Mouse (Mus musculus) embryo, embryonic 10.5 days (tissue): ENCODE data around the gene Gpbar1.
"Not testable (repeated sequence)": the region's sequence is repeated elsewhere in the genome, so short reads cannot be mapped to it uniquely, and the experiment has no call there.

Source experiments
- DNase-seq: peaks from one replicate; pipeline ENCODE4 v3.0.0-alpha.2; 2015; ENCODE audit warnings: low spot score

Gpbar1 gene

GRCm38 (mm10) chr1:74326916-74327315 is 48.6 kb downstream of the Gpbar1 start:
- DNase-seq, result not testable (repeated sequence)
